Mouse (Mus musculus) CH12.LX (cell line): ENCODE data around the gene Babam1. TPM values are rescaled to one million over a fixed set of nuclear protein-coding genes. Genes with fewer than 3 reads are reported as not detected.

Experiments
- DNase-seq: peaks from one replicate; pipeline ENCODE4 v3.0.0-alpha.2; 2013; ENCODE audit errors: extremely low read depth
- H3K27ac ChIP-seq: 2 replicates; pipeline ENCODE4 v1.5.1; 2012; ENCODE audit warnings: low read depth, mild to moderate bottlenecking, control low read depth, moderate library complexity; ENCODE audit not compliant: insufficient read depth
- H3K27me3 ChIP-seq: replicated peaks from 2 replicates; pipeline ENCODE3; 2012; ENCODE audit warnings: inconsistent platforms
- H3K36me3 ChIP-seq, 2 experiments: replicated peaks in 1 of 2; 2 replicates each; pipeline versions ENCODE3 to v1.6.1; 2012; ENCODE audit warnings: inconsistent platforms in 1 of 2, low read length in 1 of 2, mild to moderate bottlenecking in 1 of 2, mixed read lengths in 1 of 2, moderate library complexity in 1 of 2; ENCODE audit not compliant: control insufficient read depth in 1 of 2, insufficient read depth in 1 of 2
- H3K4me1 ChIP-seq, 2 experiments: 2 replicates each; pipeline ENCODE4 v1.6.1; 2012; ENCODE audit warnings: inconsistent platforms in 1 of 2, moderate library complexity in 1 of 2; ENCODE audit not compliant: insufficient read depth in 2 of 2, control insufficient read depth in 1 of 2
- H3K4me2 ChIP-seq: 2 replicates; pipeline ENCODE4 v1.6.1; 2012; ENCODE audit warnings: low read depth, mild to moderate bottlenecking, control low read depth; ENCODE audit not compliant: poor library complexity, insufficient read depth, severe bottlenecking
- H3K4me3 ChIP-seq, 3 experiments: fragments of 150-350 bp in 1 of 3; sonication (generic) in 1 of 3; replicated peaks in 1 of 3; 2 replicates each; pipeline versions ENCODE3 to v1.5.1; 2011 to 2012; ENCODE audit warnings: low read depth in 2 of 3, low read length in 2 of 3, mild to moderate bottlenecking in 2 of 3, moderate library complexity in 2 of 3, control low read depth in 1 of 3, improper control_type of control experiment in 1 of 3, inconsistent platforms in 1 of 3, mixed read lengths in 1 of 3; ENCODE audit not compliant: poor library complexity in 1 of 3
- H3K79me2 ChIP-seq: replicated peaks from 2 replicates; pipeline ENCODE4 v1.6.1; 2012; ENCODE audit warnings: mild to moderate bottlenecking, moderate library complexity; ENCODE audit not compliant: control insufficient read depth, poor library complexity, insufficient read depth, severe bottlenecking; ENCODE audit errors: extremely low read depth
- H3K9ac ChIP-seq: 2 replicates; pipeline ENCODE4 v1.6.1; 2012; ENCODE audit warnings: low read depth, mild to moderate bottlenecking, control low read depth, moderate library complexity; ENCODE audit not compliant: insufficient read depth
- H3K9me3 ChIP-seq: replicated peaks from 2 replicates; pipeline ENCODE3; 2012; ENCODE audit warnings: low read length, inconsistent platforms, mixed read lengths
- BHLHE40 ChIP-seq: IDR thresholded peaks from 2 replicates; pipeline ENCODE4 v1.6.1; 2011; ENCODE audit warnings: mild to moderate bottlenecking, low read depth, low read length, improper control_type of control experiment
- CHD1 ChIP-seq: IDR thresholded peaks from 2 replicates; pipeline ENCODE4 v1.6.1; 2012; ENCODE audit warnings: low read depth, low read length, improper control_type of control experiment, inconsistent platforms
- CHD2 ChIP-seq: IDR thresholded peaks from 2 replicates; pipeline ENCODE4 v1.6.1; 2011; ENCODE audit warnings: low read length, improper control_type of control experiment
- CTCF ChIP-seq, 2 experiments: IDR thresholded peaks in 1 of 2; conservative IDR thresholded peaks in 1 of 2; 2 replicates each; pipeline ENCODE4 v1.5.1; 2011 to 2012; ENCODE audit warnings: low read depth in 2 of 2, low read length in 2 of 2, improper control_type of control experiment in 1 of 2, inconsistent platforms in 1 of 2, mild to moderate bottlenecking in 1 of 2, moderate library complexity in 1 of 2
- E2F4 ChIP-seq: IDR thresholded peaks from 2 replicates; pipeline ENCODE4 v1.6.1; 2011; ENCODE audit warnings: low read depth, low read length, improper control_type of control experiment; ENCODE audit not compliant: insufficient replicate concordance
- ELF1 ChIP-seq: IDR thresholded peaks from 2 replicates; pipeline ENCODE4 v1.6.1; 2014; ENCODE audit warnings: low read depth, mild to moderate bottlenecking, inconsistent platforms, low read length, improper control_type of control experiment
- EP300 ChIP-seq: IDR thresholded peaks from 2 replicates; pipeline ENCODE4 v1.6.1; 2011; ENCODE audit warnings: low read length, improper control_type of control experiment
- ETS1 ChIP-seq: conservative IDR thresholded peaks from 2 replicates; pipeline ENCODE4 v1.6.1; 2012; ENCODE audit warnings: low read depth, mild to moderate bottlenecking, inconsistent platforms, low read length, improper control_type of control experiment, moderate library complexity
- GABPA ChIP-seq: IDR thresholded peaks from 2 replicates; pipeline ENCODE4 v1.6.1; 2012; ENCODE audit warnings: low read depth, low read length, improper control_type of control experiment, inconsistent platforms; ENCODE audit not compliant: insufficient replicate concordance
- HCFC1 ChIP-seq: IDR thresholded peaks from 2 replicates; pipeline ENCODE4 v1.6.1; 2012; ENCODE audit warnings: low read depth, mild to moderate bottlenecking, inconsistent platforms, low read length, improper control_type of control experiment
- IRF4 ChIP-seq: IDR thresholded peaks from 2 replicates; pipeline ENCODE4 v1.6.1; 2014; ENCODE audit warnings: low read depth, mild to moderate bottlenecking, inconsistent platforms, low read length, improper control_type of control experiment
- JUN ChIP-seq: IDR thresholded peaks from 2 replicates; pipeline ENCODE4 v1.6.1; 2011; ENCODE audit warnings: low read depth, mild to moderate bottlenecking, low read length, improper control_type of control experiment, moderate library complexity; ENCODE audit not compliant: insufficient read depth
- JUND ChIP-seq: conservative IDR thresholded peaks from 2 replicates; pipeline ENCODE4 v1.6.1; 2011; ENCODE audit warnings: low read depth, low read length, improper control_type of control experiment
- KAT2A ChIP-seq: IDR thresholded peaks from 2 replicates; pipeline ENCODE4 v1.6.1; 2012; ENCODE audit warnings: low read length, improper control_type of control experiment, inconsistent platforms; ENCODE audit not compliant: insufficient replicate concordance
- MAFK ChIP-seq: IDR thresholded peaks from 2 replicates; pipeline ENCODE4 v1.6.1; 2011; ENCODE audit warnings: low read length, improper control_type of control experiment; ENCODE audit not compliant: insufficient replicate concordance
- MAX ChIP-seq: IDR thresholded peaks from 2 replicates; pipeline ENCODE4 v1.6.1; 2011; ENCODE audit warnings: low read length, improper control_type of control experiment
- MAZ ChIP-seq: IDR thresholded peaks from 2 replicates; pipeline ENCODE4 v1.6.1; 2012; ENCODE audit warnings: low read depth, mild to moderate bottlenecking, inconsistent platforms, low read length, improper control_type of control experiment, moderate library complexity
- MEF2A ChIP-seq: IDR thresholded peaks from 2 replicates; pipeline ENCODE4 v1.6.1; 2014; ENCODE audit warnings: low read depth, mild to moderate bottlenecking, inconsistent platforms, low read length, improper control_type of control experiment, borderline replicate concordance
- MXI1 ChIP-seq: IDR thresholded peaks from 2 replicates; pipeline ENCODE4 v1.6.1; 2011; ENCODE audit warnings: mild to moderate bottlenecking, low read depth, low read length, improper control_type of control experiment
- MYC ChIP-seq: IDR thresholded peaks from 2 replicates; pipeline ENCODE4 v1.6.1; 2011; ENCODE audit warnings: low read depth, mild to moderate bottlenecking, improper control_type of control experiment, low read length
- NELFE ChIP-seq: IDR thresholded peaks from 2 replicates; pipeline ENCODE4 v1.6.1; 2011; ENCODE audit warnings: low read depth, low read length, improper control_type of control experiment
- NRF1 ChIP-seq: IDR thresholded peaks from 2 replicates; pipeline ENCODE4 v1.6.1; 2014; ENCODE audit warnings: low read depth, mild to moderate bottlenecking, inconsistent platforms, low read length, improper control_type of control experiment, moderate library complexity
- PAX5 ChIP-seq: IDR thresholded peaks from 2 replicates; pipeline ENCODE4 v1.6.1; 2012; ENCODE audit warnings: low read length, inconsistent platforms, mixed read lengths
- POLR2A ChIP-seq: IDR thresholded peaks from 2 replicates; pipeline ENCODE4 v1.6.1; 2011; ENCODE audit warnings: low read depth, mild to moderate bottlenecking, improper control_type of control experiment, low read length
- POLR2AphosphoS2 ChIP-seq: IDR thresholded peaks from 2 replicates; pipeline ENCODE4 v1.6.1; 2011; ENCODE audit warnings: low read depth, low read length, improper control_type of control experiment
- RAD21 ChIP-seq: IDR thresholded peaks from 2 replicates; pipeline ENCODE4 v1.6.1; 2011; ENCODE audit warnings: low read depth, mild to moderate bottlenecking, low read length, improper control_type of control experiment, moderate library complexity
- RCOR1 ChIP-seq: conservative IDR thresholded peaks from 2 replicates; pipeline ENCODE4 v1.6.1; 2012; ENCODE audit warnings: low read depth, mild to moderate bottlenecking, inconsistent platforms, low read length, improper control_type of control experiment
- SIN3A ChIP-seq: IDR thresholded peaks from 2 replicates; pipeline ENCODE4 v1.6.1; 2012; ENCODE audit warnings: low read length, improper control_type of control experiment, inconsistent platforms
- SMC3 ChIP-seq: IDR thresholded peaks from 2 replicates; pipeline ENCODE4 v1.6.1; 2011; ENCODE audit warnings: low read depth, low read length, improper control_type of control experiment
- TBP ChIP-seq: conservative IDR thresholded peaks from 2 replicates; pipeline ENCODE4 v1.6.1; 2011; ENCODE audit warnings: low read depth, low read length, improper control_type of control experiment
- TCF12 ChIP-seq: IDR thresholded peaks from 2 replicates; pipeline ENCODE4 v1.6.1; 2014; ENCODE audit warnings: low read depth, mild to moderate bottlenecking, inconsistent platforms, low read length, improper control_type of control experiment
- UBTF ChIP-seq: IDR thresholded peaks from 2 replicates; pipeline ENCODE4 v1.6.1; 2012; ENCODE audit warnings: low read depth, mild to moderate bottlenecking, inconsistent platforms, low read length, improper control_type of control experiment, moderate library complexity
- USF1 ChIP-seq: IDR thresholded peaks from 2 replicates; pipeline ENCODE4 v1.6.1; 2014; ENCODE audit warnings: low read depth, mild to moderate bottlenecking, inconsistent platforms, low read length, improper control_type of control experiment
- USF2 ChIP-seq: conservative IDR thresholded peaks from 2 replicates; pipeline ENCODE4 v1.6.1; 2011; ENCODE audit warnings: low read depth, low read length, improper control_type of control experiment
- ZC3H11A ChIP-seq: IDR thresholded peaks from 2 replicates; pipeline ENCODE4 v1.6.1; 2012; ENCODE audit warnings: low read depth, mild to moderate bottlenecking, inconsistent platforms, low read length, improper control_type of control experiment
- ZKSCAN1 ChIP-seq: IDR thresholded peaks from 2 replicates; pipeline ENCODE4 v1.6.1; 2012; ENCODE audit warnings: low read depth, inconsistent platforms, low read length, improper control_type of control experiment, borderline replicate concordance
- ZMIZ1 ChIP-seq: IDR thresholded peaks from 2 replicates; pipeline ENCODE4 v1.6.1; 2012; ENCODE audit warnings: low read depth, mild to moderate bottlenecking, inconsistent platforms, low read length, improper control_type of control experiment
- ZNF384 ChIP-seq: IDR thresholded peaks from 2 replicates; pipeline ENCODE4 v1.6.1; 2012; ENCODE audit warnings: low read depth, low read length, improper control_type of control experiment, inconsistent platforms
- dilution Hi-C: fragments of 300-500 bp; cut with MboI; formaldehyde crosslinking; loops from 2 replicates; pipeline ENCODE4 v1.14.3; 2020; ENCODE audit warnings: low sequenced_read_pairs; ENCODE audit not compliant: extremely low pct_unique_long_range_greater_than_20kb, extremely low pct_ligation_motif_present
- in situ Hi-C: fragments of 300-500 bp; cut with MboI; formaldehyde crosslinking; loops from 3 replicates; pipeline ENCODE4 v1.14.3; 2019; ENCODE audit warnings: low sequenced_read_pairs, low pct_ligation_motif_present, low pct_unique_long_range_greater_than_20kb, mixed read lengths
- polyA plus RNA-seq: library from polyadenylated mRNA; unstranded; fragments of >175 nt; gene quantifications from 2 replicates; pipeline ENCODE4 v1.2.1, GENCODE M21; 2012; ENCODE audit warnings: low read depth; ENCODE audit not compliant: insufficient read length
- total RNA-seq, 2 experiments: library from RNA; depleted of rRNA; stranded (reverse); fragments of 300-350 nt in 1 of 2; fragments of >200 nt in 1 of 2; gene quantifications; 2 replicates each; pipeline ENCODE4 v1.2.3; 2012 to 2014

Babam1 gene
- total RNA-seq (2012; rRNA removed) (66.0 and 67.3 TPM in 2 replicates), total RNA-seq (2014; rRNA removed) (47.6 and 56.7 TPM in 2 replicates), polyA plus RNA-seq (132 and 137 TPM in 2 replicates)

- dilution Hi-C loops: no loop called here
Observed at GRCm38 (mm10) chr8:71396639-71397305, at the start of gene Babam1. Gene Babam1 (plus strand): TSS chr8:71396861.

GRCm38 (mm10) chr8:71351117-71351516 is 45.5 kb upstream of the Babam1 start:
- no peak for TF ChIP-seq JUN
- TF ChIP-seq CHD2: no peak
- no peak for TF ChIP-seq HCFC1
- TF ChIP-seq NRF1: no peak
- TF ChIP-seq SMC3: no peak
- TF ChIP-seq RCOR1: no peak
- TF ChIP-seq ZKSCAN1: no peak
- TF ChIP-seq ELF1: no peak
- no peak for TF ChIP-seq RAD21
- Histone ChIP-seq H3K4me3 (no peak overlapping the region), H3K4me1 (no peaks in the 10 kb centered on the region), H3K27ac (no peak overlapping the region), H3K36me3 (peaks cover 87 to 99% of the 10 kb centered on the region in 2 experiments), H3K27me3 (no peaks in the 10 kb centered on the region), H3K9ac (no peak overlapping the region), H3K9me3 (no peaks in the 10 kb centered on the region), H3K4me2 (no peak overlapping the region), H3K79me2 (no peaks in the 10 kb centered on the region)
- dilution Hi-C loops (no loop called here), in situ Hi-C loops (no loop called here)
- DNase-seq: no peak

More at GRCm38 (mm10) chr8:71396639-71397305, at the start of gene Babam1:
- Histone ChIP-seq H3K9ac (peak within 1 kb of the TSS; percentile 87), H3K9me3 (no peaks in the 10 kb centered on the region), H3K79me2 (peaks cover 6% of the 10 kb centered on the region; the same call in 1 of the 2 replicates), H3K27ac (peak within 1 kb of the TSS; percentile 35), H3K36me3 (peaks cover 19 to 31% of the 10 kb centered on the region in 2 experiments), H3K4me2 (peak within 1 kb of the TSS; percentile 89), H3K27me3 (no peaks in the 10 kb centered on the region), H3K4me3 (peak within 1 kb of the TSS; percentile 74 to 97 (median 89)), H3K4me1 (peaks cover 12 to 40% of the 10 kb centered on the region in 2 experiments)
- peak; percentile 99 for DNase-seq
- in situ Hi-C loops: no loop called here
- TF ChIP-seq CTCF (conservative IDR thresholded peaks at IDR 0.05 in 1 of 2, IDR thresholded peaks at IDR 0.05 in 1 of 2; ENCODE audit: low read depth in 2 of 2, low read length in 2 of 2): no peak
- no peak for TF ChIP-seq MEF2A
- TF ChIP-seq CHD1: no peak
- no peak; the same call in 1 of the 2 replicates for TF ChIP-seq BHLHE40
- no peak for TF ChIP-seq RAD21
- TF ChIP-seq ZMIZ1: peak; percentile 71; the same call in 1 of the 2 replicates
- TF ChIP-seq POLR2A: peak; percentile 88
- peak; percentile 99 for TF ChIP-seq HCFC1
- no peak for TF ChIP-seq JUN
- TF ChIP-seq ELF1: peak; percentile 86
- TF ChIP-seq MYC: no peak
- TF ChIP-seq CHD2: no peak
- TF ChIP-seq NELFE: peak; percentile 63; the same call in 1 of the 2 replicates
- no peak for TF ChIP-seq SMC3
- TF ChIP-seq JUND: no peak
- no peak for TF ChIP-seq POLR2AphosphoS2
- TF ChIP-seq MXI1: peak; percentile 52; the same call in 1 of the 2 replicates
- no peak for TF ChIP-seq ZKSCAN1
- TF ChIP-seq EP300: no peak
- no peak for TF ChIP-seq MAFK
- TF ChIP-seq ETS1: no peak
- TF ChIP-seq USF1: no peak
- peak; percentile 56; the same call in 1 of the 2 replicates for TF ChIP-seq NRF1
- no peak for TF ChIP-seq MAX
- no peak for TF ChIP-seq RCOR1
- peak; percentile 85 for TF ChIP-seq TCF12
- TF ChIP-seq ZNF384: no peak
- TF ChIP-seq MAZ: no peak
- no peak for TF ChIP-seq E2F4
- TF ChIP-seq GABPA: peak; percentile 38; the same call in 1 of the 2 replicates
- TF ChIP-seq ZC3H11A: no peak
- peak; percentile 68; the same call in 1 of the 2 replicates for TF ChIP-seq SIN3A
- no peak for TF ChIP-seq USF2
- no peak for TF ChIP-seq UBTF
- TF ChIP-seq KAT2A: peak; percentile 95; the same call in 1 of the 2 replicates
- TF ChIP-seq TBP: peak; percentile 65; the same call in 1 of the 2 replicates
- TF ChIP-seq PAX5: no peak
- TF ChIP-seq IRF4: no peak
